Mouse (Mus musculus) layer of hippocampus, postnatal 14 days (tissue): ENCODE measurements around the gene Mybpc1. TPM values are rescaled to one million over a fixed set of nuclear protein-coding genes. Genes with fewer than 3 reads are reported as not detected.
"Not testable (repeated sequence)": the region's sequence is repeated elsewhere in the genome, so short reads cannot be mapped to it uniquely, and the experiment has no call there.

Source experiments
- DNase-seq, 2 experiments: peaks; one replicate each; pipeline ENCODE4 v3.0.0; 2021 to 2022; ENCODE audit warnings: low spot score in 2 of 2, mixed read lengths in 1 of 2
- total RNA-seq, 2 experiments: library from RNA; stranded (reverse); gene quantifications; 2 replicates each; pipeline ENCODE4 v1.2.3; 2021

Gene Mybpc1
- total RNA-seq, 2 experiments from 2014 or later: 1.4 to 2.1 TPM

DNA sequence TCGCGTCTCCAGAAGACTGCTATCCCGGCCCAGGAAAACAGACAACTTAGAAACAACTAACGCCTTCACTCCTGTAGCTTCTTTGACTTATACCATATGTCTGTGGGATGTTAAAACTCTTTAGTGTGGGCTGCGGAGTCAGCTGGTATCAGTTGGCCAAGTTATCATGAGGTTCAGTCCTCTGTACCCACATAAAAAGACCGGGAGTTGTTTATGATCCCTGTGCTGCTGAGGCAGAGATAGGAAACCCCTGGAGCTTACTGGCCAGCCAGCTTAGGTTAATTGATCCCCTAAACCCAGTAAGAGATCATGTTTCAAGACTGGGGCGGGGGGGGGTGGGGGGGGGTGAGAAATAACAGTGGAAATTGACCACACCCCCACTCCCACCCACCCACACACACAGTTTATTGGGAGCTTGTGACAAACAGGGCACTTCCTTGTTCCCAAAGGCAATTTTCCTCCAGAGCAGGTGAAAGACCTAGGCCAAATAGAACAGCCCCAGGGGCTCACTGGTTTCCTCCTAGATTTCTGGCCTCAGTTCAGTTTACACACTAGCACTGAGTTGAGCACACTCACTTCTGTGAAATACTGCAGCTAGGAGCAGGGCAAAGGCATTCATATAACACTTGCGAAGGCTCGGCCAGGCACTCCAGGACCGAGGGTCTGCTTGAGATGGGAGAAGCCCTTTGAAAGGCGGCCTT, 107.9 kb downstream of the Mybpc1 start:
- no peak for DNase-seq

DNA sequence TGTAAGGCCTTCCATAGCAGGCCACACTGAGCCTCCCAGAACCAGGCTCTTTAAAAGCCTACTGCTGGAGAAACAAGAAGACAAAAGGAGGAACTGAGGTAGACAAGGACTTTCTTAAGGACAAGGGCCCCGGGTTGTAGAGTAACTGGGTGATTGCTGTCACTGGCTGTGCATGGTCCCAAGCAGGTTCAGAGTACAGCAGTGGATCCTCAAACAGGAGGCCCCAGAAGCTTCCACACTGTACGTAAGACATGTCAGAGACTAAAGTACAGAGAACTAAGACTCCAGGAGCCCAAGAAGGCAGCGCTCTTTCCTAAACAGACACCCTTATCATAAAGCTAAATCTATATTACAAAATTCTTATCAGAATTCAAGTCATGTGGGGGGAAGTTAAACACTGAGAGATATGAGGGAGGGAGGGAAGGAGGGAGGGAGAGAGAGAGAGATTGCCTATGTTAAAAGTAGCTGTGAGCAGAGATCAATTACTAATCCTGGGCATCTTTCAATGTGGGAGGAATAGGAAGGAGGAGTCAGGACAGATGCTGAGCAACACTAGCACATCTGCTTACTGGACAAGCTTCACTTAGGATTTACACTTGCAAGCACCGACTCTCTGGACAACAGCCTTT, 109.9 kb downstream of the Mybpc1 start:
- DNase-seq: no peak

DNA sequence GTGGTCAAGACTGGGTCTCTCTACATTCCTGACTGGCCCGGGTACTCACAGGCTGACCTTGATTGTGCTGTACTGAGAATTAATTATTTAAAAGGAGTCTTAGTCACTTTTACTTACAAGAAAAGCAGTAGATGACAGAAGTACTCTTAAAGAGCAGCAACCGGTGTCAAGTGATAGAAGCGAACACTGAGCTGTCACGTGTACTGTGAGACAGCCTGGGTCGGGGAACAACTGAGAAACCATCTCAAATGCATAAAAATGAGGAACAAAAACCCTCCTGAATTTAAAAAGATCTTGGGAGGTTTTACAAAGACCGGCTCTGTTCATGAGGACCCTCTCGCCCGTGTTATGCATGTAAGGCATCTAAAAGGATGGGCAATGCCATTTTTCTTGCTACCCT, 112.3 kb downstream of the Mybpc1 start:
- no peak for DNase-seq

DNA sequence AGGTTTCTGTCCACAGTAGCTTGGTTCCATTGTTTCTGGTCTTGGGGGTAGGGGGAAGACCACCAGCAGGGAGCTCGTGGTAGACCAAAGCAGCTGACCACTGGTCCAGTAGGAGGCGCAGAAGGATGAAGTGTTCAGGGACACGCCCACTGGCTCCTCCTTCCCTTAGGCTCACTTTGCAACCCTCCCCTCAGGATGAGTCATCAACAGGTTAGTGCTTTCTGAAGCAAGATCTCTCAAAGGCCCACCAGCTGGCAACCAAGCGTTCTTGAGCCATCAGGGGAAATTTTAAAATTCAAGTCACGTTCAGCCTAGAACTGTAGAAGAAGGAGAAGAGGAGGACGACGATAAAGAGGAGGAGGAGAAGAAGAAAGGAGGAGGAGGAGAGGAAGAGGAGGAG, 113.3 kb downstream of the Mybpc1 start:
- DNase-seq: no peak

DNA sequence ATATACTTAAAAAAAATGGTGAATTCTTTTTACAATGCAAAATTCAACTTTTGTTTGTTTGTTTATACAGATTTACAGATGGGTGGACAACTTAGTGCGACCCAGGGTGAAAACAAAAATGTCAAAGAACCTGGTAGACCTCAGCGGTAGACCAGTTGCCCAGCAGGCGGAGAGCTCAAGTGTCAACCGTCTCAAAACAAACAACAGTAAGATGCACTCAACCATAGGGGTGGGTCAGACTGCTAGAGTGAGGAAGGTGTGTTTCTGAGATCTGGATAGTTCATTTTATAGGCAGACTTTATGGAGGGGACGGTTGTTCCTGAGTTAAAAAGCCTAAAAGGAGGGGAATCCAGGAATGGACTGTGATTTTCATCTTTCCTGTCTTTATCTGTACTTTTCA, 116.3 kb downstream of the Mybpc1 start:
- DNase-seq: no peak

DNA sequence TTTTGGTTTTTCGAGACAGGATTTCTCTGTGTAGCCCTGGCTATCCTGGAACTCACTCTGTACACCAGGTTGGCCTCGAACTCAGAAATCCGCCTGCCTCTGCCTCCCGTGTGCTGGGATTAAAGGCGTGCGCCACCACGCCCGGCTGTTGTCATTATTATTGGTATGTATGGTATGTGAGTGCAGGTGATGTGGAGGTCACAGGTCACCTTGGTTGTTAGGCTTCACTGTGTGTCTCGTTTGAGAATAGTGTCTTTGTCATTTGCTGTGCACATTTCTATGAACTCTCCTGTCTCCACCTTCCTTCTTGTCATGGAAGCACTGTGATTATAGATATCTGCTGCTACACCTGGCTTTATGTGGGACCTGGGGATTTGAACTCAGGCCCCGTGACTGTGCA, 122.1 kb downstream of the Mybpc1 start:
- DNase-seq: not testable (repeated sequence)

Other genes with a start within 250 kb of the Mybpc1 start
- gene Dram1, start 226.1 kb downstream of the Mybpc1 start, total RNA-seq: 1 to 10 TPM; 1.5 to 1.6 TPM
- 10 to 100 TPM; 83.8 to 96.8 TPM for gene Gnptab, start 226.0 kb downstream of the Mybpc1 start, total RNA-seq
- under 1 TPM; 0.48 to 0.93 TPM for gene Sycp3, start 145.6 kb downstream of the Mybpc1 start, total RNA-seq
- gene Chpt1, start 101.1 kb downstream of the Mybpc1 start, total RNA-seq: 10 to 100 TPM; 43.3 to 45.8 TPM
- not detected for gene Spic, start 79.9 kb upstream of the Mybpc1 start, total RNA-seq
- 100 to 1,000 TPM; 124 to 129 TPM for gene Arl1, start 125.7 kb upstream of the Mybpc1 start, total RNA-seq
- 10 to 100 TPM; 20.0 to 23.1 TPM for gene Utp20, start 221.7 kb upstream of the Mybpc1 start, total RNA-seq